Mouse (Mus musculus) megakaryocyte, embryonic 14.5 days (primary cell): ENCODE measurements around the gene Zglp1.

Experiments used
- FLI1 ChIP-seq: IDR thresholded peaks from 2 replicates; pipeline ENCODE4 v1.6.1; 2012; ENCODE audit warnings: low read length, inconsistent platforms, mixed read lengths
- GATA1 ChIP-seq: IDR thresholded peaks from 3 replicates; pipeline ENCODE4 v1.6.1; 2012; ENCODE audit warnings: mixed read lengths, low read length, inconsistent platforms, borderline replicate concordance

- TF ChIP-seq GATA1 (no peak), FLI1 (no peak)
These were observed 5.7 kb upstream of the Zglp1 start for GRCm38 (mm10) chr9:21072641-21073040.
